Mouse (Mus musculus) liver, postnatal 0 days (tissue): ENCODE measurements around the gene Obox6. TPM values are rescaled to one million over a fixed set of nuclear protein-coding genes. Genes with fewer than 3 reads are reported as not detected.

ENCODE experiments used
- ATAC-seq: fragments of 200-750 bp; cut with Nextera tagmentation; 2 replicates; pipeline ENCODE4 v1.8.0; 2017; ENCODE audit warnings: mild to moderate bottlenecking, moderate library complexity
- DNase-seq: peaks from one replicate; pipeline ENCODE4 v3.0.0-alpha.2; 2016
- H3K27ac ChIP-seq: fragments of 300-500 bp; sonication (generic); 2 replicates; pipeline ENCODE4 v1.5.1; 2014; ENCODE audit warnings: antibody characterized with exemption, moderate library complexity, mild to moderate bottlenecking, low read depth
- H3K27me3 ChIP-seq: fragments of 300-500 bp; sonication (generic); 2 replicates; pipeline ENCODE4 v1.6.1; 2014; ENCODE audit warnings: low read length, control low read depth, mixed read lengths; ENCODE audit not compliant: insufficient read depth
- H3K36me3 ChIP-seq: fragments of 300-500 bp; sonication (generic); replicated peaks from 2 replicates; pipeline ENCODE4 v1.6.1; 2014; ENCODE audit warnings: mild to moderate bottlenecking, control low read depth, low read length, moderate library complexity, mixed read lengths; ENCODE audit not compliant: insufficient read depth
- H3K4me1 ChIP-seq: fragments of 300-500 bp; sonication (generic); 2 replicates; pipeline ENCODE4 v1.6.1; 2014; ENCODE audit warnings: antibody characterized with exemption, mild to moderate bottlenecking, control low read depth; ENCODE audit not compliant: insufficient read depth
- H3K4me2 ChIP-seq: fragments of 300-500 bp; sonication (generic); 2 replicates; pipeline ENCODE4 v1.6.1; 2014; ENCODE audit warnings: low read depth, mild to moderate bottlenecking, low read length, moderate library complexity, mixed read lengths
- H3K4me3 ChIP-seq: fragments of 300-500 bp; sonication (generic); 2 replicates; pipeline ENCODE4 v1.5.1; 2014; ENCODE audit warnings: low read depth, low read length
- H3K9ac ChIP-seq: fragments of 300-500 bp; sonication (generic); replicated peaks from 2 replicates; pipeline ENCODE4 v1.6.1; 2014; ENCODE audit warnings: mild to moderate bottlenecking, moderate library complexity
- H3K9me3 ChIP-seq: fragments of 300-500 bp; sonication (generic); 2 replicates; pipeline ENCODE4 v1.6.1; 2016; ENCODE audit warnings: mild to moderate bottlenecking, control low read depth, low read length, mixed read lengths
- CTCF ChIP-seq: sonication (generic); IDR thresholded peaks from 2 replicates; pipeline ENCODE4 v1.5.1; 2016; ENCODE audit warnings: antibody characterized with exemption, low read depth
- EP300 ChIP-seq: IDR thresholded peaks from 2 replicates; pipeline ENCODE4 v1.6.1; 2016; ENCODE audit warnings: antibody characterized with exemption, low read depth, mild to moderate bottlenecking
- WGBS: fragments of 180-500 bp; shearing (Covaris S2); extraction: QIAGEN DNeasy Blood & Tissue Kit; methylation state at CpG from one replicate; pipeline ENCODE4 v1.1.7; 2014; ENCODE audit not compliant: insufficient replicate concordance; 5-methylcytosine and 5-hydroxymethylcytosine counted together
- polyA plus RNA-seq: library from polyadenylated mRNA; unstranded; fragments of >200 nt; fragmentation: Nextera tagmentation; extraction: Ambion mirVana; gene quantifications from 2 replicates; pipeline ENCODE4 v1.2.1, GENCODE M21; 2015

Gene Obox6
- not detected in 2 replicates for polyA plus RNA-seq

DNA sequence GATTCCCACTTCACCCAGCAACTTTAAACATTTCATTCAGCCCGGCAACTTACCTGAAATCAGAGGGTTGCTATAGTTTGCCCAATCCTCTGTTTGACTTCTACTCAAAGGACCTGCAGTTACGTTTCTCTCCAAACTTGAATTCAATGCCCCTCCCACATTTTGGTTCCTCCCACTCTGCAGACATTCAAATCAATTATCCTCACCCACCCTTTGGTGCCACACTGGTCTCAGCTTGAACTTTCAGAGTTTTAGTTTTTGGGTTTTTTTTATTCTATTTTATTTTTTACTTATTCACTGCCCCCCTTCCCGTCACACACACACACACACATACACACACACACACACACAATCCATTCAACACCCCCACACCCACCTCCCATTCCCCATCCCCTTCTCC is at the start of gene Obox6:
Gene Obox6, minus strand, starts transcription at position 101 of the 400 bp plus-strand sequence.
- TF ChIP-seq CTCF (no peak), EP300 (no peak)
- no peak within 1 kb of the TSS for H3K27ac ChIP-seq
- DNase-seq, result no peak
- no peaks in the 10 kb centered on the region for H3K27me3 ChIP-seq
- 0 out of 2 replicates have a peak, but pooled peaks cover 2% of the 10 kb centered on the region for H3K9me3 ChIP-seq
- H3K4me2 ChIP-seq, result no peak within 1 kb of the TSS
- no peaks in the 10 kb centered on the region for H3K4me1 ChIP-seq
- H3K36me3 ChIP-seq, result no peaks in the 10 kb centered on the region
- ATAC-seq, result no peak
- no peak within 1 kb of the TSS for H3K4me3 ChIP-seq
- no peak within 1 kb of the TSS for H3K9ac ChIP-seq
- WGBS, result 76% methylated on average over 3 of the region's 3 CpGs

DNA sequence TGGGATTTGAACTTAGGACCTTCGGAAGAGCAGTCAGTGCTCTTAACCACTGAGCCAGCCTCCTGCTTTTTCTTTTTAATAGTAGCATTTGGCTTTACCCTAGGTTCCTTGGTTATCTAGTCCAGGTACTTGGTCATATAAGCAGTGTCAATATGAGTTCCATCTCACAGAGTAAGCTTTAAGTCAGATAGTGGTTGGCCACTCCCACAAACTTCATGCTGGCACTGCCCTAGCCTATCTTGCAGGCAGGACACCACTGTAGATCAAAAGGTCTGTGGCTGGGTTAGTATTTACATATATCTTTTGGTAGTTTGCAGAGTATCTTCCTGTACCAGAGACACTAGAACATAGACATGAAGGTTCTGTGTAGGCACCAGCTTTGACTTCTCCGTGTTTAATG is 44.6 kb upstream of the Obox6 start:
- DNase-seq (no peak), ATAC-seq (no peak)
- 78% methylated on average over 2 of the region's 2 CpGs for WGBS
- TF ChIP-seq CTCF (no peak), EP300 (no peak)
- Histone ChIP-seq H3K4me2 (no peak overlapping the region), H3K36me3 (no peaks in the 10 kb centered on the region), H3K9ac (no peak overlapping the region), H3K27me3 (no peaks in the 10 kb centered on the region), H3K27ac (no peak overlapping the region), H3K4me3 (no peak overlapping the region), H3K4me1 (no peaks in the 10 kb centered on the region), H3K9me3 (no peaks in the 10 kb centered on the region)

DNA sequence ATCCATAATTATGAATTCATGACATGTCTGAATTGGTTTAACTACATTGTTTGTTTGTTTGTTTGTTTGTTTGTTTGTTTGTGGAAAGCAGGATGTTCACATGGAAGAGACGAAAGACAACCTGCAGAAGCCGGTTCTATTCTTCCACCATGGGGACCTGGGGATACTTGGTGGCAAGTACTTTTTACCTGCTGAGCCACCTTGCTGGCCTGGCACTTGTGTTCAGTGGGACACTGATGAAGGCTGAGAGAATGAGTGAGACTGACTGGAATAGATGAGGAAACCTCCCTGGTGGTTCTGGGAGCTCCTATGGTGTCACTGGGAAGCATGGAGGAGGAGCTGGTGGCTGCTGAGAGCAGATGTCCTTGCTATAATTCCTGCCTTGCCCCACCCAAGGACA is 42.8 kb upstream of the Obox6 start, which contains the start of gene Crxos:
Gene Crxos, plus strand, starts transcription at position 301 of the 400 bp plus-strand sequence.
- TF ChIP-seq CTCF (no peak), EP300 (no peak)
- H3K4me2 ChIP-seq, result no peak within 1 kb of the TSS
- no peaks in the 10 kb centered on the region for H3K9me3 ChIP-seq
- no peaks in the 10 kb centered on the region for H3K36me3 ChIP-seq
- H3K27ac ChIP-seq, result no peak within 1 kb of the TSS
- H3K4me1 ChIP-seq, result no peaks in the 10 kb centered on the region
- no peak for DNase-seq
- no peak for ATAC-seq
- H3K27me3 ChIP-seq, result no peaks in the 10 kb centered on the region
- 78% methylated on average over 2 of the region's 2 CpGs for WGBS
- no peak within 1 kb of the TSS for H3K4me3 ChIP-seq
- no peak within 1 kb of the TSS for H3K9ac ChIP-seq

GRCm38 (mm10) chr7:15881831-15882230 is 42.4 kb upstream of the Obox6 start:
- TF ChIP-seq CTCF (no peak), EP300 (no peak)
- no peaks in the 10 kb centered on the region for H3K9me3 ChIP-seq
- H3K36me3 ChIP-seq, result no peaks in the 10 kb centered on the region
- no peaks in the 10 kb centered on the region for H3K27me3 ChIP-seq
- H3K4me3 ChIP-seq, result no peak overlapping the region
- no peak overlapping the region for H3K4me2 ChIP-seq
- H3K27ac ChIP-seq, result no peak overlapping the region
- ATAC-seq, result no peak
- no peaks in the 10 kb centered on the region for H3K4me1 ChIP-seq
- no peak for DNase-seq
- H3K9ac ChIP-seq, result no peak overlapping the region
- WGBS, result 57% methylated on average over 3 of the region's 3 CpGs

DNA sequence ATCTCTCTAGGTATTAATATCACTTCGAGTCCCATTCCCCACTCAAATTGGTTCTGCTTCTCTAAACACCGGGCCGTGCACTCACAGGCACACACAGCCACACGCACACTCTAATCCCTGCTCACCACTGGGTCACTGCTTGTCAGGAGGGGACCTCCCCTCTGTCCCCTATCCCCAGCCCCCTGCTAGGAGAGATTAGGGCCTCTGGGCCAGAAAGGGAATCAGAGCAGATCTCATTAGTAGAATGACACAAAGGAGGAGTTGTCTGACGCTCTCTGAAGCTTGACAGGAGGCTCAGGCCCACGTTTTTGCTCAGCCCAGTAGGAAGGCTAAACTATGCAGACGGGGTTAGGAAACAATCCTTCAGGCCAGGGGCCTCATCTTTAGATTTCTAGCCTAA is 41.9 kb upstream of the Obox6 start:
- Histone ChIP-seq H3K27ac (no peak overlapping the region), H3K4me2 (no peak overlapping the region), H3K4me3 (no peak overlapping the region), H3K36me3 (no peaks in the 10 kb centered on the region), H3K27me3 (no peaks in the 10 kb centered on the region), H3K4me1 (no peaks in the 10 kb centered on the region), H3K9me3 (no peaks in the 10 kb centered on the region), H3K9ac (no peak overlapping the region)
- DNase-seq (no peak), ATAC-seq (no peak)
- WGBS, result 34% methylated on average over 7 of the region's 7 CpGs
- TF ChIP-seq EP300 (no peak), CTCF (no peak)

DNA sequence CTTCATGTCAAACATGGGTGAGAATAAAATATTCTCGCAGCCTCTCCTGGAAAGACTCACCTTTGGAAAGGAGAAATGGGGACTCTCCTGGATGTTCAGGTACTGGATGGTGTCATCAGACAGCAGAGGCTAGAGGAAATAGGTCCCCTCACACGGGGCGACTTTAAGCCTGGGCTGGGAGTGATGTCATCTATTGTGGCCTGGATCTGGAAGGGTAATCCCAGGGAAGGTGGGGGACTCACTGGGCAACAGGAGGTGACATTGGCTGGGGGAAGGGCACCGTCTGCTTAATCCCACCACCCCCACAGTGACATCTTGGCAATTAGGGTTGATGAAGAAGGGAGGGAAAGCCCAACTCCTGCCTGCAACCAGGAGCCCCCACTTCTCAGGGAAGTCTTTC is 40.3 kb upstream of the Obox6 start, which contains the start of gene Crx:
Gene Crx, minus strand, starts transcription at position 213 of the 400 bp plus-strand sequence.
- no peak within 1 kb of the TSS for H3K4me2 ChIP-seq
- no peaks in the 10 kb centered on the region for H3K9me3 ChIP-seq
- no peaks in the 10 kb centered on the region for H3K27me3 ChIP-seq
- no peaks in the 10 kb centered on the region for H3K36me3 ChIP-seq
- no peak for DNase-seq
- H3K4me1 ChIP-seq, result no peaks in the 10 kb centered on the region
- ATAC-seq, result no peak
- no peak for TF ChIP-seq EP300
- TF ChIP-seq CTCF, result no peak
- no peak within 1 kb of the TSS for H3K4me3 ChIP-seq
- no peak within 1 kb of the TSS for H3K27ac ChIP-seq
- WGBS, result 33% methylated on average over 4 of the region's 4 CpGs
- no peak within 1 kb of the TSS for H3K9ac ChIP-seq

GRCm38 (mm10) chr7:15864104-15864503 is 24.6 kb upstream of the Obox6 start:
- DNase-seq, result no peak
- no peaks in the 10 kb centered on the region for H3K9me3 ChIP-seq
- no peak overlapping the region for H3K4me3 ChIP-seq
- no peaks in the 10 kb centered on the region for H3K36me3 ChIP-seq
- H3K4me1 ChIP-seq, result no peaks in the 10 kb centered on the region
- no peak for ATAC-seq
- 67% methylated on average over 4 of the region's 4 CpGs for WGBS
- H3K27ac ChIP-seq, result no peak overlapping the region
- no peak overlapping the region for H3K4me2 ChIP-seq
- H3K9ac ChIP-seq, result no peak overlapping the region
- TF ChIP-seq CTCF, result no peak
- TF ChIP-seq EP300, result no peak
- H3K27me3 ChIP-seq, result no peaks in the 10 kb centered on the region
